Mouse (Mus musculus) small intestine, adult 2 months (tissue): ENCODE measurements at regions not wholly inside any gene's neighbourhood (a gene's known extent, or its start where the extent isn't known, plus 50 kb on each side); places are given as distances from the start of the nearest gene placed in this dataset.

Source experiments
- CTCF ChIP-seq: fragments of 200-500 bp; IDR thresholded peaks from 2 replicates; pipeline ENCODE4 v1.5.1; 2012; ENCODE audit warnings: low read depth, mild to moderate bottlenecking, control low read depth, inconsistent platforms, low read length, moderate library complexity, mixed read lengths; ENCODE audit not compliant: insufficient replicate concordance, insufficient read length; ENCODE audit errors: extremely low read depth
- POLR2A ChIP-seq: fragments of 200-500 bp; IDR thresholded peaks from 2 replicates; pipeline ENCODE4 v1.6.1; 2012; ENCODE audit warnings: low read depth, mild to moderate bottlenecking, control low read depth, inconsistent platforms, low read length, moderate library complexity

DNA sequence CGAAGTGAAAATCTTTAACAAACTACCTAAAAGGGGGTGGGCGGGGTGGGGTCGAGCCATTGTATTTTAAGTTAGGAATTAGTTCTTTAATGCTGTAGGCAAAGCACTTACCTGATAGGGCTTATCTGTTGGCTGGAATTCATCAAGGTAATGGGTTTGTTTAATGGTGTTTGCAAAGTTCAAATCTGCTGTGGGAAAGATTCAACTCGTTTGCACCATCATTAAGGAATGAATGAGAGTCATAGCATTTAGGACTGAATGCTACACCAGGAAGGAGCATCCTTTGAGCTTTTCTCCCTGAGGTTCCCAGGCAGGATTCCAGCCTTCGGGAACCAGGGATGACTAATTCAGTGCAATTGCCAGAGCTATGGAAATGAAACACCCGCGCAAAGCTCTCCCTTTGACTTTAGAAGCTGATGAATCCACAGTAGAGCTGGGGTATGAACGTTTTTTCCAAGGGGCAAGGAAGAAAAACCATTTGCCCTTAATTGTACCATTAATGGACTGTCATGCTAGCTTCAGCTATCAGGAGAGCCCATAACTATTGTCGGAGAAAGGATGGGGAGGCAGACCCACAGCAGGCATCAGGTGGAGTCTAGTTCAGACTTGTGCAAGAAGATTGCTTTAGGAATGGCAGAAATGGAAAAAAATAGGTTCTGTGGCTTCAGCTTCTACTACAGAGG lies 57.3 kb upstream of the Cpm start:
- TF ChIP-seq CTCF (no peak), POLR2A (no peak)
